Mouse (Mus musculus): ENCODE results near the gene Bace1.

GRCm38 (mm10) chr9:45829107-45829506, 9.3 kb upstream of the Bace1 start:
- TF ChIP-seq CTCF (IDR thresholded peaks at IDR 0.05; ENCODE audit: extremely low read depth, insufficient read depth, insufficient read length, insufficient replicate concordance) = peak; percentile 58; the same call in 1 of the 2 replicates
- TF ChIP-seq POLR2A (IDR thresholded peaks at IDR 0.05; ENCODE audit: low read depth, low read length) = no peak
